8 mouse cellular contexts compared by ENCODE assay signal in the genomic region with DNA sequence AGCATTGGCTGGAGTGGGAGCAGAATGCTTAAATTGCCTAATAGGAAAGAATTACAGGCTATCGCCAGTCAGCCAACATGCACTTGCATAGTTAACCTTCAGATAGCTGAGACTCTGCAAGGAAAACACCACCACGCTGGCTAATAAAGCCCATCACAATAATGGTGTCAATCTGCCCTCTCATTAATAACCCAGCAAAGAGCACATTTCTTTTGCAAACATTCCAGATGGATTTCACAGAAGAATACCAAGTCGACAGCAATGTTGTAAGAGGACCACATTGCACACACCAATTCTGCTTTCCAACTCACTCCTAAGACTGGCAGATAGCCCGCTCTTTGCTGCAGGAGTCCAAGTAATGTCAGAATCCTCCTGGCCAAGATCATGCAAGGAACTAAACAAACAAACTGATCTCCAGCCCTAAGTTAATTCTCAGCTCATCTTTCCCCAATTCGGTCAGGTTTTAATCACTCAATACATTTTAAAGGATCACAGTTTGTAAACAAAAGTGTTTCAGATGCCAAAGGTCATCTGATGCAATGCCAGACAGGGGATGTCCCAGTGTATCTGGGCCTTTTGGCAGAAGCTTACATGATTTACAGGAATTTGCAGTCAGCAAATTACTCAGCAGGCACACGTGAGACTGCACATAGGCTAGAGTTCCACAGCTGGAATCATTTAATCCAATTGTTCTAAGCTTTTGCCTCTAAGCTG.
DNase-seq lines count a peak whose midpoint lies in the region; ATAC-seq and TF ChIP-seq lines count a peak whose summit lies in the region.

No protein-coding gene starts in this region.

- H3K36me3 ChIP-seq in heart, embryonic 12.5 days = no peaks in the 10 kb centered on the region
- no peaks in the 10 kb centered on the region for H3K36me3 ChIP-seq in embryonic facial prominence, embryonic 14.5 days (ENCODE audit: control insufficient read depth, insufficient read depth, low read length)
- H3K36me3 ChIP-seq in limb, embryonic 14.5 days (ENCODE audit: control insufficient read depth, insufficient read depth, low read length) = no peaks in the 10 kb centered on the region
- no peaks in the 10 kb centered on the region for H3K36me3 ChIP-seq in midbrain, postnatal 0 days (ENCODE audit: insufficient read depth, low read length)

- no peak overlapping the region for H3K4me3 ChIP-seq in heart, embryonic 12.5 days
- H3K4me3 ChIP-seq in embryonic facial prominence, embryonic 14.5 days (ENCODE audit: low read depth, low read length) = no peak overlapping the region
- H3K4me3 ChIP-seq in limb, embryonic 14.5 days (replicated peaks; ENCODE audit: low read length) = no peak overlapping the region
- no peak overlapping the region for H3K4me3 ChIP-seq in midbrain, postnatal 0 days (ENCODE audit: low read depth, low read length)

- H3K4me1 ChIP-seq in heart, embryonic 12.5 days (replicated peaks) = 0 out of 2 replicates have a peak, but pooled peaks cover 5% of the 10 kb centered on the region
- peaks cover 10% of the 10 kb centered on the region; the same call in 1 of the 2 replicates for H3K4me1 ChIP-seq in embryonic facial prominence, embryonic 14.5 days (ENCODE audit: control insufficient read depth, insufficient read depth, low read length)
- peaks cover 13% of the 10 kb centered on the region for H3K4me1 ChIP-seq in limb, embryonic 14.5 days (ENCODE audit: control insufficient read depth, insufficient read depth, low read length)
- H3K4me1 ChIP-seq in midbrain, postnatal 0 days (ENCODE audit: insufficient read depth, low read length) = peaks cover 9% of the 10 kb centered on the region; the same call in 1 of the 2 replicates

- DNase-seq in heart, adult 11 months = peak; percentile 95
- peak; percentile 93 for DNase-seq in embryonic facial prominence, embryonic 14.5 days (ENCODE audit: low spot score)
- DNase-seq in heart, postnatal 4 days = peak; percentile 31
- DNase-seq in limb, embryonic 14.5 days (ENCODE audit: low spot score) = peak; percentile 88
- peak; percentile 30 for DNase-seq in midbrain, postnatal 0 days (ENCODE audit: low spot score)
- no peak for DNase-seq in right cerebral cortex, adult 2 months (ENCODE audit: low spot score in 2 of 2)
- DNase-seq in right cerebral cortex, postnatal 4 days = no peak

- no peaks in the 10 kb centered on the region for H3K27me3 ChIP-seq in heart, embryonic 12.5 days (replicated peaks)
- H3K27me3 ChIP-seq in embryonic facial prominence, embryonic 14.5 days (replicated peaks; ENCODE audit: control insufficient read depth, insufficient read depth, low read length) = no peaks in the 10 kb centered on the region
- H3K27me3 ChIP-seq in limb, embryonic 14.5 days (ENCODE audit: control insufficient read depth, insufficient read depth, low read length) = no peaks in the 10 kb centered on the region
- no peaks in the 10 kb centered on the region for H3K27me3 ChIP-seq in midbrain, postnatal 0 days (ENCODE audit: insufficient read depth, low read length)

- no peak overlapping the region for H3K9ac ChIP-seq in heart, embryonic 12.5 days
- H3K9ac ChIP-seq in embryonic facial prominence, embryonic 14.5 days (ENCODE audit: low read depth, low read length) = no peak overlapping the region
- no peak overlapping the region for H3K9ac ChIP-seq in limb, embryonic 14.5 days (ENCODE audit: low read depth, low read length, severe bottlenecking)
- no peak overlapping the region for H3K9ac ChIP-seq in midbrain, postnatal 0 days (replicated peaks; ENCODE audit: low read length, poor library complexity, severe bottlenecking)

- no peaks in the 10 kb centered on the region for H3K9me3 ChIP-seq in heart, embryonic 12.5 days (replicated peaks)
- H3K9me3 ChIP-seq in embryonic facial prominence, embryonic 14.5 days (ENCODE audit: control insufficient read depth, low read length) = no peaks in the 10 kb centered on the region
- H3K9me3 ChIP-seq in limb, embryonic 14.5 days (ENCODE audit: control insufficient read depth, low read length) = no peaks in the 10 kb centered on the region
- no peaks in the 10 kb centered on the region for H3K9me3 ChIP-seq in midbrain, postnatal 0 days (ENCODE audit: low read length)

- WGBS in heart, embryonic 12.5 days = 46% methylated on average over 6 of the region's 6 CpGs
- 15% methylated on average over 6 of the region's 6 CpGs for whole genome bisulfite sequencing in embryonic facial prominence, embryonic 14.5 days
- 15% methylated on average over 6 of the region's 6 CpGs for WGBS in limb, embryonic 14.5 days
- 25% methylated on average over 6 of the region's 6 CpGs for WGBS in midbrain, postnatal 0 days

- no peak for TF ChIP-seq CTCF in midbrain, postnatal 0 days (IDR thresholded peaks at IDR 0.05)

- no peak for TF ChIP-seq POLR2A in limb, embryonic 14.5 days (IDR thresholded peaks at IDR 0.05; ENCODE audit: borderline replicate concordance, extremely low read depth, insufficient read depth, insufficient read length)

- no peak overlapping the region; the same call in 1 of the 2 replicates for H3K4me2 ChIP-seq in heart, embryonic 12.5 days
- H3K4me2 ChIP-seq in embryonic facial prominence, embryonic 14.5 days (ENCODE audit: low read depth, low read length) = peak overlapping the region; percentile 21; the same call in 1 of the 2 replicates
- H3K4me2 ChIP-seq in limb, embryonic 14.5 days (replicated peaks; ENCODE audit: low read depth, low read length, severe bottlenecking) = 0 out of 2 replicates have a peak overlapping the region, but pooled peaks have one; percentile 26
- H3K4me2 ChIP-seq in midbrain, postnatal 0 days (ENCODE audit: low read depth, low read length, poor library complexity, severe bottlenecking) = no peak overlapping the region

- no peak overlapping the region for H3K27ac ChIP-seq in heart, embryonic 12.5 days (ENCODE audit: poor library complexity, severe bottlenecking)
- H3K27ac ChIP-seq in embryonic facial prominence, embryonic 14.5 days (replicated peaks; ENCODE audit: low read depth, low read length) = peak overlapping the region; percentile 28; the same call in 1 of the 2 replicates
- 0 out of 2 replicates have a peak overlapping the region, but pooled peaks have one; percentile 1 for H3K27ac ChIP-seq in limb, embryonic 14.5 days (replicated peaks; ENCODE audit: low read depth, low read length)
- no peak overlapping the region for H3K27ac ChIP-seq in midbrain, postnatal 0 days (ENCODE audit: low read depth, low read length)

- no peak for ATAC-seq in heart, embryonic 12.5 days (ENCODE audit: insufficient number of reproducible peaks, low FRiP score)
- peak; percentile 84; the same call in 1 of the 2 replicates for ATAC-seq in embryonic facial prominence, embryonic 14.5 days (ENCODE audit: low read depth)
- ATAC-seq in limb, embryonic 14.5 days (ENCODE audit: low FRiP score, low read depth) = peak; percentile 87
- ATAC-seq in midbrain, postnatal 0 days (ENCODE audit: low FRiP score) = 0 out of 2 replicates have a peak, but pooled peaks have one; percentile 47

Comparison
In these comparisons a context has a peak if more than half of its experiments do, and no peak if none do; other contexts are left out.
1. DNase-seq: peak in heart, adult 11 months (single experiment), embryonic facial prominence, embryonic 14.5 days (single experiment), heart, postnatal 4 days (single experiment), limb, embryonic 14.5 days (single experiment) and midbrain, postnatal 0 days (single experiment); none in right cerebral cortex, adult 2 months (0 of 2) and right cerebral cortex, postnatal 4 days (single experiment).
2. H3K27ac ChIP-seq: peak in embryonic facial prominence, embryonic 14.5 days (single experiment) and limb, embryonic 14.5 days (single experiment); none in heart, embryonic 12.5 days (single experiment) and midbrain, postnatal 0 days (single experiment).
3. H3K4me2 ChIP-seq: peak in embryonic facial prominence, embryonic 14.5 days (single experiment) and limb, embryonic 14.5 days (single experiment); none in heart, embryonic 12.5 days (single experiment) and midbrain, postnatal 0 days (single experiment).